Mouse (Mus musculus) liver, embryonic 12.5 days (tissue): ENCODE results near the gene Phrf1. TPM values are rescaled to one million over a fixed set of nuclear protein-coding genes. Genes with fewer than 3 reads are reported as not detected.

Source experiments
- ATAC-seq: fragments of 200-750 bp; cut with Nextera tagmentation; 2 replicates; pipeline ENCODE4 v1.8.0; 2017; ENCODE audit warnings: moderate number of reproducible peaks, mild to moderate bottlenecking, moderate library complexity
- H3K27ac ChIP-seq: fragments of 300-500 bp; sonication (generic); 2 replicates; pipeline ENCODE4 v1.5.1; 2016; ENCODE audit warnings: mild to moderate bottlenecking
- H3K27me3 ChIP-seq: fragments of 300-500 bp; sonication (generic); replicated peaks from 2 replicates; pipeline ENCODE4 v1.6.1; 2016; ENCODE audit warnings: mild to moderate bottlenecking, moderate library complexity
- H3K36me3 ChIP-seq: fragments of 300-500 bp; sonication (generic); 2 replicates; pipeline ENCODE4 v1.6.1; 2016; ENCODE audit warnings: mild to moderate bottlenecking, moderate library complexity
- H3K4me1 ChIP-seq: fragments of 300-500 bp; sonication (generic); 2 replicates; pipeline ENCODE4 v1.6.1; 2016
- H3K4me2 ChIP-seq: fragments of 300-500 bp; sonication (generic); 2 replicates; pipeline ENCODE4 v1.6.1; 2016; ENCODE audit warnings: mild to moderate bottlenecking, moderate library complexity
- H3K4me3 ChIP-seq: fragments of 300-500 bp; sonication (generic); 2 replicates; pipeline ENCODE4 v1.5.1; 2016; ENCODE audit warnings: mild to moderate bottlenecking, moderate library complexity
- H3K9ac ChIP-seq: fragments of 300-500 bp; sonication (generic); 2 replicates; pipeline ENCODE4 v1.6.1; 2016; ENCODE audit warnings: mild to moderate bottlenecking, moderate library complexity
- H3K9me3 ChIP-seq: fragments of 300-500 bp; sonication (generic); replicated peaks from 2 replicates; pipeline ENCODE4 v1.6.1; 2016; ENCODE audit warnings: mild to moderate bottlenecking, moderate library complexity
- WGBS: fragments of 180-500 bp; shearing (Covaris S2); methylation state at CpG from one replicate; pipeline ENCODE4 v1.1.7; 2016; ENCODE audit not compliant: insufficient replicate concordance; 5-methylcytosine and 5-hydroxymethylcytosine counted together
- polyA plus RNA-seq: library from polyadenylated mRNA; unstranded; fragments of >200 nt; fragmentation: Nextera tagmentation; extraction: Ambion mirVana; gene quantifications from 2 replicates; pipeline ENCODE4 v1.2.1, GENCODE M21; 2016

Gene Phrf1
- 52.9 and 53.1 TPM in 2 replicates for polyA plus RNA-seq

GRCm38 (mm10) chr7:141228279-141229067 is at the start of gene Phrf1:
Gene Phrf1, plus strand, starts transcription at chr7:141228784.
- under 1% methylated on average over 76 of the region's 76 CpGs for WGBS

GRCm38 (mm10) chr7:141188194-141188593 is 40.4 kb upstream of the Phrf1 start:
- H3K9me3 ChIP-seq, result no peaks in the 10 kb centered on the region
- H3K4me3 ChIP-seq, result no peak overlapping the region
- no peak overlapping the region for H3K9ac ChIP-seq
- peaks cover 32% of the 10 kb centered on the region for H3K4me1 ChIP-seq
- peaks cover 41% of the 10 kb centered on the region for H3K36me3 ChIP-seq
- no peak for ATAC-seq
- H3K27ac ChIP-seq, result no peak overlapping the region
- H3K27me3 ChIP-seq, result no peaks in the 10 kb centered on the region
- 71% methylated on average over 3 of the region's 3 CpGs for WGBS
- no peak overlapping the region for H3K4me2 ChIP-seq

More at GRCm38 (mm10) chr7:141228279-141229067, at the start of gene Phrf1:
- Histone ChIP-seq H3K9me3 (no peaks in the 10 kb centered on the region), H3K4me2 (peak within 1 kb of the TSS; percentile 87), H3K36me3 (peaks cover 32% of the 10 kb centered on the region), H3K9ac (peak within 1 kb of the TSS; percentile 98), H3K4me3 (peak within 1 kb of the TSS; percentile 97), H3K27me3 (no peaks in the 10 kb centered on the region), H3K27ac (peak within 1 kb of the TSS; percentile 90), H3K4me1 (peaks cover 36% of the 10 kb centered on the region)
- ATAC-seq, result peak; percentile 89

- no peak overlapping the region for H3K27ac ChIP-seq
- no peaks in the 10 kb centered on the region for H3K9me3 ChIP-seq
- WGBS, result 86% methylated on average over 3 of the region's 3 CpGs
- H3K9ac ChIP-seq, result no peak overlapping the region
- peaks cover 41% of the 10 kb centered on the region for H3K36me3 ChIP-seq
- ATAC-seq, result no peak
- H3K4me1 ChIP-seq, result peaks cover 33% of the 10 kb centered on the region
- no peak overlapping the region for H3K4me3 ChIP-seq
- no peak overlapping the region for H3K4me2 ChIP-seq
- no peaks in the 10 kb centered on the region for H3K27me3 ChIP-seq
Measured at GRCm38 (mm10) chr7:141188733-141189132, 39.9 kb upstream of the Phrf1 start.

- no peak for ATAC-seq
Measured at GRCm38 (mm10) chr7:141190220-141190619, 38.4 kb upstream of the Phrf1 start.

GRCm38 (mm10) chr7:141191036-141191435 is 37.5 kb upstream of the Phrf1 start:
- H3K4me2 ChIP-seq, result no peak overlapping the region
- peaks cover 41% of the 10 kb centered on the region for H3K36me3 ChIP-seq
- no peaks in the 10 kb centered on the region for H3K27me3 ChIP-seq
- ATAC-seq, result no peak
- H3K27ac ChIP-seq, result peak overlapping the region; percentile 36; the same call in 1 of the 2 replicates
- peaks cover 51% of the 10 kb centered on the region for H3K4me1 ChIP-seq
- 90% methylated on average over 14 of the region's 14 CpGs for WGBS
- H3K9ac ChIP-seq, result no peak overlapping the region
- no peaks in the 10 kb centered on the region for H3K9me3 ChIP-seq
- H3K4me3 ChIP-seq, result no peak overlapping the region

More at GRCm38 (mm10) chr7:141190220-141190619, 38.4 kb upstream of the Phrf1 start:
- H3K27ac ChIP-seq, result 0 out of 2 replicates have a peak overlapping the region, but pooled peaks have one; percentile 36
- peaks cover 41% of the 10 kb centered on the region for H3K36me3 ChIP-seq
- peaks cover 43% of the 10 kb centered on the region for H3K4me1 ChIP-seq
- no peak overlapping the region for H3K4me3 ChIP-seq
- no peaks in the 10 kb centered on the region for H3K27me3 ChIP-seq
- WGBS, result 85% methylated on average over 3 of the region's 3 CpGs
- H3K4me2 ChIP-seq, result no peak overlapping the region
- no peak overlapping the region for H3K9ac ChIP-seq
- H3K9me3 ChIP-seq, result no peaks in the 10 kb centered on the region

GRCm38 (mm10) chr7:141191796-141192685 is 36.5 kb upstream of the Phrf1 start:
- H3K27me3 ChIP-seq, result no peaks in the 10 kb centered on the region
- H3K9me3 ChIP-seq, result no peaks in the 10 kb centered on the region
- peaks cover 41% of the 10 kb centered on the region for H3K36me3 ChIP-seq
- no peak for ATAC-seq
- WGBS, result 90% methylated on average over 24 of the region's 24 CpGs
- H3K4me3 ChIP-seq, result peak overlapping the region; percentile 93
- peaks cover 61% of the 10 kb centered on the region for H3K4me1 ChIP-seq
- peak overlapping the region; percentile 95 for H3K27ac ChIP-seq
- peak overlapping the region; percentile 92 for H3K4me2 ChIP-seq
- peak overlapping the region; percentile 98 for H3K9ac ChIP-seq

- H3K36me3 ChIP-seq, result peaks cover 41% of the 10 kb centered on the region
- no peaks in the 10 kb centered on the region for H3K9me3 ChIP-seq
- peak overlapping the region; percentile 98 for H3K9ac ChIP-seq
- peak overlapping the region; percentile 92 for H3K4me2 ChIP-seq
- peaks cover 69% of the 10 kb centered on the region for H3K4me1 ChIP-seq
- H3K27me3 ChIP-seq, result no peaks in the 10 kb centered on the region
- WGBS, result 21% methylated on average over 12 of the region's 12 CpGs
- ATAC-seq, result no peak
- peak overlapping the region; percentile 95 for H3K27ac ChIP-seq
- peak overlapping the region; percentile 93 for H3K4me3 ChIP-seq
Measured at GRCm38 (mm10) chr7:141192776-141193347, 35.7 kb upstream of the Phrf1 start.

- Histone ChIP-seq H3K9me3 (no peaks in the 10 kb centered on the region), H3K27me3 (no peaks in the 10 kb centered on the region), H3K4me2 (peak overlapping the region; percentile 92), H3K4me1 (peaks cover 75% of the 10 kb centered on the region), H3K9ac (peak overlapping the region; percentile 98), H3K36me3 (peaks cover 41% of the 10 kb centered on the region), H3K4me3 (peak overlapping the region; percentile 93), H3K27ac (peak overlapping the region; percentile 95)
- no peak for ATAC-seq
- under 1% methylated on average over 34 of the region's 43 CpGs for whole genome bisulfite sequencing
Measured at GRCm38 (mm10) chr7:141193348-141193856, 35.2 kb upstream of the Phrf1 start.

GRCm38 (mm10) chr7:141193948-141194347 is 34.6 kb upstream of the Phrf1 start, which contains the start of the genes Hras and Lrrc56:
Gene Hras, minus strand, starts transcription at chr7:141194005.
Gene Lrrc56, plus strand, starts transcription at chr7:141194157.
- Histone ChIP-seq H3K4me2 (peak within 1 kb of the TSS; percentile 97), H3K4me3 (peak within 1 kb of the TSS; percentile 93), H3K36me3 (peaks cover 37% of the 10 kb centered on the region), H3K27ac (peak within 1 kb of the TSS; percentile 95), H3K9ac (peak within 1 kb of the TSS; percentile 98), H3K9me3 (no peaks in the 10 kb centered on the region), H3K4me1 (peaks cover 80% of the 10 kb centered on the region), H3K27me3 (no peaks in the 10 kb centered on the region)
- WGBS, result under 1% methylated on average over 39 of the region's 39 CpGs
- peak; percentile 91 for ATAC-seq

GRCm38 (mm10) chr7:141194409-141194808 is 34.2 kb upstream of the Phrf1 start:
- Histone ChIP-seq H3K4me1 (peaks cover 85% of the 10 kb centered on the region), H3K9ac (peak overlapping the region; percentile 82), H3K4me2 (peak overlapping the region; percentile 97), H3K4me3 (peak overlapping the region; percentile 93), H3K27me3 (no peaks in the 10 kb centered on the region), H3K9me3 (no peaks in the 10 kb centered on the region), H3K36me3 (peaks cover 32% of the 10 kb centered on the region), H3K27ac (peak overlapping the region; percentile 95)
- under 1% methylated on average over 23 of the region's 23 CpGs for WGBS
- ATAC-seq, result no peak

GRCm38 (mm10) chr7:141194830-141195229 is 33.8 kb upstream of the Phrf1 start:
- peaks cover 89% of the 10 kb centered on the region for H3K4me1 ChIP-seq
- ATAC-seq, result peak; percentile 8

More at GRCm38 (mm10) chr7:141194830-141195229, 33.8 kb upstream of the Phrf1 start:
- 1% methylated on average over 28 of the region's 28 CpGs for WGBS
- peaks cover 28% of the 10 kb centered on the region for H3K36me3 ChIP-seq
- H3K27me3 ChIP-seq, result no peaks in the 10 kb centered on the region
- peak overlapping the region; percentile 95 for H3K27ac ChIP-seq
- peak overlapping the region; percentile 82 for H3K9ac ChIP-seq
- peak overlapping the region; percentile 97 for H3K4me2 ChIP-seq
- H3K4me3 ChIP-seq, result peak overlapping the region; percentile 93
- H3K9me3 ChIP-seq, result no peaks in the 10 kb centered on the region
